Mouse (Mus musculus) 416B (cell line): ENCODE data around the gene Hoxa4.

Experiments used
- DNase-seq: peaks from one replicate; pipeline ENCODE4 v3.0.0; 2011; ENCODE audit warnings: low read depth

Gene Hoxa4

DNA sequence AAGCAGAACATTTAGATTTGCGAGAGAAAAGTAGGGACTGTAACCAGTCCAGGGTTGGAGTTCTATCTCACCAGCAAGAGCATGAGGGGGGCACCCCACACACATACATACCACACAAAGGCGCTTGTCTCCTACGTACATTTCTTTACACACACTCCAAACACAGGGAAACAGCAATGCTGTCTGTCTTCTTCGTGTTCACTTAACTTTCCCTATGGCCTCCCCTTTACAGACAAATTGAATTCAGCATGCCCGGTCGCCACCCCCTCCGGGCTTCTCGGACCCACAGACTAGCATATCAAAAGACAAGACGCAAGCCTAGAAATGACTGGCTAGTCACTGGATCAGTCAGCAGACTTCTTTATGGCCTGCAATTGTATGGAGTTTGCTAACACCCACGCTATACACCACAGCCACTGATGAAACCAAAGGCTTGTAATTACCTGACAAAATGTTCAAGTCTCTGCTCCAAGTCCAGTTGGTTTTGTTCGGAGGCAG, 11.3 kb downstream of the Hoxa4 start:
- no peak for DNase-seq

DNA sequence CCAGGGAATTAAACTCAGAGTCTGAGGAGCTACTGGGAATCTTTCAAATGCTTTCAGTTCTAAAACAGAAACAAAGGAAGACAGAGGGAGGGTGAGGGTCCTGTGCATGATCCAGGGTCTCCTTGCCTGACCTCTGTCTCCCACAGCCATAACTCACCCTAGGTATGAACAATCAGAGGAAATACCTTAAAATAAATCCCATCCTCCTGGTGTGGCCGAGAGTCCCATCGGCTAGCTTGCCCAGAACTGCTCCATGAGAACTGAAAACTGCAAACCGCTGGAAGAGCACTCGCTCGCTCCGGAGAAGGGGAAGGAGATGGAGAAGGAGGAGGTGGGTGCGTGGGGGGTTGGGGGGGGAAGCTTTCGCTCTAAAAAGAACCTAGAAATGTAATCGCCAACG, 11.9 kb downstream of the Hoxa4 start:
- no peak for DNase-seq

GRCm38 (mm10) chr6:52178918-52179665, 12.5 kb downstream of the Hoxa4 start:
- no peak for DNase-seq

GRCm38 (mm10) chr6:52177806-52178205, 13.7 kb downstream of the Hoxa4 start:
- DNase-seq = no peak

- no peak for DNase-seq
Observed at GRCm38 (mm10) chr6:52177061-52177735, 14.4 kb downstream of the Hoxa4 start, which contains the start of gene 5730596B20Rik. Gene 5730596B20Rik, plus strand, starts transcription at chr6:52177498.

GRCm38 (mm10) chr6:52176391-52176790, 15.2 kb downstream of the Hoxa4 start:
- no peak for DNase-seq

DNA sequence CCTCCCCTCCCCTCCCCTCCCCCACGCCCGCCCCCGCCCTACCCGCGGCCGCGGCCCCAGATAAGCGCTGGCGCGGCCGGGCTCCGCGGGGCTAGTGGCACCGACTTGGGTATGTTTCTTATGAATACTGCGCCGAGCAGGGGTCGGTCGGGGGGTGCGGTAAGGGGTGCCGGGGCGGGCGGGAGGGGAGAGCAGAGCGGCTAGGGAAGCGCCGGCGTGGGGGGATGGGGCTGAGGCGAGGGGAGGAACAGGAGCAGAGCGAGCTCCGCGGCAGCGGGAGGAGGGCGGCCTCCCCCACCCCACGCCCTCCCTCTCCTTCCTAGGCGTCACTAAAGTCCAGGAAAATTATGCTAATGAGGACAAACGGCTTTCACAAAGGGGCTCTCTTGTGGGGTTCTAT, 15.7 kb downstream of the Hoxa4 start:
- no peak for DNase-seq

DNA sequence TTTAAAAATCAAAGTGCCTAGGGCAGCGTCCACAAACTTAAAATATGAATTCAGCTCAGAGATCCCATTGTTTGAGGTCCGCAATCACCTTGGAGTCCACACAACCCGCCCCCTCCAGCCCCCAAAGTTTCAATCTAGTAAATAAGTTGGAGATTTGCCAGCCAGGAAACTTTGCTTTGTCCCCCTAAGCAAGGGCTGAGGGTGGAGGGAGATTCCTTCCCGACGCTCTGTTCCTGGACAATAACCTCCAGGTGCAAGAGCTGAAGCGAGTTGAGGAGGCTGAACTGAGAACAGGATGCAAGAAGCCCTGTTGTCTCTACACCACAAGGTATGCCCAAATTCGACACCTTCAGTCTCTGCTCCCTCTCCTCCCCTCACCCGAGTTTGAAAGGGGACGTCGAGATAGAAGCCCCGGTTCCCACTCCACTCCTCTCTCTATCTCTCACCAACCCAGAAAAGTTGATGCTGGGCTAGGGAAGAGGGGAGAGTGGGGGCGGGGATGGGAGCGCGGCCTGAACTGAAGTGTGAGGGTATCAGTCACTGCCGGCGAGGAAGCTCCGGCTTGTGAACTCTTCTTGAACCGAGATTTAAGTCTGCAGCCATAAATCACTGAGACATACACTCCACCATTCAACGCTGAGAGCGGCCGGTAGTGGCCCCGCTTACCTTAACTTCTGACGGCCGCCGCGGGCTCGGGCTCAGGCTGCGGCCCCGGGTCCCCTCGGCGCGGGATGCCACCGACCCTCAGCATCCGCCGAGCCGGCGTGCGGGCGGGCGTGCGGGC, 16.4 kb downstream of the Hoxa4 start:
- no peak for DNase-seq

DNA sequence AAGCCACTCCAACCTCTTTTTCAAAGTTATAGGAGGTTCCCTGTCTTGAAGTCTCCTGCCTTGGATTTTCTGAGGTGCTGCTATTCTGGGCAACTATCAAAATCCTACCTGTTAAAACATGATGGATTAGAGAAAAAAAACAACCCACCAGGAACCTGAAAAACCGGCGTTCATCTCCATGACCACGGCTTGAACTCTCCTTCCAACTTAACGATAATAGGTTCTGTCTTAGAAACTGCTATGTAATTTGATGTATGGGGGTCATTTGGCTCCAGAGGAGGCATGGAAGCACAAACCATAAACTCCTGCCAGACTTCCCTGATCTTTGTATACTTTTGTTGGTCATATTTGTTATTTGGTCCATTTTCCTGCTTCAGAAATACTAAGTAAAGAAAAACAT, 17.9 kb downstream of the Hoxa4 start:
- no peak for DNase-seq

- no peak for DNase-seq
Observed at GRCm38 (mm10) chr6:52172501-52172900, 19.1 kb downstream of the Hoxa4 start.

- no peak for DNase-seq
Observed at GRCm38 (mm10) chr6:52171938-52172337, 19.6 kb downstream of the Hoxa4 start.

- no peak for DNase-seq
Observed at GRCm38 (mm10) chr6:52171331-52171730, 20.2 kb downstream of the Hoxa4 start.

GRCm38 (mm10) chr6:52170898-52171223, 20.7 kb downstream of the Hoxa4 start:
- no peak for DNase-seq

- DNase-seq = no peak
Observed at GRCm38 (mm10) chr6:52170166-52170897, 21.2 kb downstream of the Hoxa4 start.

GRCm38 (mm10) chr6:52169499-52170165, 21.9 kb downstream of the Hoxa4 start:
- DNase-seq = no peak

DNA sequence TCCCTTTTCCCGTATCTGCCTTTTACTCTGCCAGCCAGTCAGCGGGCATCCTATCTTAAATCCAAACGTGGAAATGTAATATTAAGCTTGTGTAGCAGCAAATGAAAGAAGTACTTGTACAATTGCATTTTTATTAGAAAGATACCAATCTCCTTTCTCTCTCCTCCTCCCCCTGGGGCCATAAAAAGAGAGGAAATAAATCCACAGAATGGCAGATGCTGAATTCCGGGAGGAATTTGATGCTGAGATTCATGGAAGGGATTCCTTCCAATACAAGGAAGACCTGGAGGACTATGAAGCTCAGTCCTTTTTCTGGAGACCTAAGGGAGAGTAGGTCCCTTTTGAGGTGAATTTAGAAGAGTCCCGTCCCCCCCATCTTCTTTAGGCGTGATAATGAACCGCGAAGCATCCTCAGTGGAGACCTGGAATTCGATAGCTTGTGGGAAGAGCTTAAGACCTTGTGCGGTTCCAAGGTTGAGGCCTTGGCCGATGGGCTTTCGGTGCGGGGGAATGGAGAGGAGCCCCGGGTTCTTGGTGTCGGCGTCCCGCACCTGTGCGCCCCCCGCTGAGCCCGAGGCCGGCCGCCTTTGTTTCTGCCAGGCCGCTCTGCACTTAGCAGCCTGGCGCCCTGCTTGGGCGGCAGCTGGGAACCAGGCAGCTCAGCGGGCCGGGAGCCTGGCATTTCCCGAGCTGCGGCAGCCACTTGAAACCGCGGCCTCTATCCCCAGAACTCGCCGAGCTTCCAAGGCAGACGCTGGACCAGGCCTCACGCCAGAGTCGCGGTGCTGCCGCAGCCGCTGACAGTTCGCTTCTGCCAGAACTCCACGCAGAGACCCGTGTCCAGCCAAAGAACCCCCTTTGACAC, 23.1 kb downstream of the Hoxa4 start:
- DNase-seq = no peak

DNA sequence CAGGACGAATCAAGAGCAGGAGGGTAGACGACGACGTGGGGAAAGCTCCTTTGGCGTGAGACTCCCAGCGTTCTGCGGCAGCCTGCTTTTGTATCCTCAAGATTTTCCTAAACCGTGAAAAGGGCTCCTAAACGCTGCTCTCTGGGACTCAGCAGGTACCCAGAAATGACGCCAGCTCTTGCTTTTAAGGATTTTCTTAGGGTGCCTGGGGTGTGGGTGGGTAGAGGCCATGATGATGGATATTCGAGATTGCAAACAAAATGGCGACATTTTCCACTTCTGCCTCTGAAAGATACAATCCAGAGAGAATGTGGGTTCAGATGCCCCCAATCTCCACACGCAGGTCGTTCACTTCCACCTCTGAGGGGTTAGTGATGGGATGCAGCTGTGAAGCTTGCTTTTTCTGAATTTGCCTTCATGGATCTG, 23.8 kb downstream of the Hoxa4 start:
- no peak for DNase-seq

DNA sequence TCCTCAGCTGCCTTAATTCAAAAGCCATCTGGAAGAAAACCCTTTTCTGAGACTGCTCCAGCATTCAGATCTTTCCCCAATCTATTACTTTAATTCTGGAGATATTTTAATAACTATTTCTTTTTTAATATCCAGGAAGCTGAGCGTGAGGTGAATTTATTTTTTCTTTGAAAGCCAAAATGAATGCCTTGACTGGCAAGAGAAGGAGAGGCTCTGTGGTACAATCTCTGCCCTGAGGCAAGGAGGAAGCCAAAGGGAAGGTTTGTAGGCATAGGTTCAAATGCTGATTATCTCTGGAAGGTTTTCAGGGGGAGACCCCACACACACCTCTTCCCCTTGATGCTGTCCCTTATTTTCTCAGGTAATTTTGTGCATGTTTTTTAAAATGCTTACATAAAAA, 24.4 kb downstream of the Hoxa4 start:
- DNase-seq = no peak

DNA sequence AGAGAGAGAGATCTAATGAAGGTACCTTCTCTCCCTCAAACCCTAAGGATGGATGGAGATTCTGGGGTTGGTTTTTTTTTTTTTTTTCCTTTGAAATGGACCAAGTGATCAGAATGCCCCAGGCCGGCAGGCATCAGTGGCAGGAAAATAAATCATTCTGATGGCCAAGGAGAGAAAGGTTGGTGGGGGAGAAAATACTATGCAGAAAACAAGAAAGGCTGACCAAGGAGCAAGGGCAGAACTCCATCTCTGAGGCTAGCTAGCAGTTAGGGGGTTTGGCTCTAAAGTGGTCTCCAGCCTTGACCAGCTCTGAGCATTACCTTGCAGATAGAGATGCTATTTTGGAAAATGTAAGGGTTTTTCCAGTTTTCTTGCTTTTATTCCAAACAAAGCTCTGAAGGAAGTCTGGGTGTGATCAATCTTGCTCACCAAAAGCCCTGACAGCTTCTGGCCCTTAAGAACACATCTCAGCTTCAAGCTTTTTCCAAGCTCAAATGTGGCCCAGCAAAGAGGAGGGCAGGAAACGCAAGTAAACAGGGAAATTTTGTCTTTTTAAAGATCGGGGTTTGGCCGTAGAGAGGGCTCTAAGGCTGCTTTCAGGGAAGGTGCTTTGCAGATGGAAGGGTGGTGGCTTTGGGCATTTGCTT, 25.0 kb downstream of the Hoxa4 start:
- no peak for DNase-seq
